Mouse (Mus musculus) MEL (cell line): ENCODE measurements around the gene Dynlt1c.
"Not testable (repeated sequence)": the region's sequence is repeated elsewhere in the genome, so short reads cannot be mapped to it uniquely, and the experiment has no call there.

Experiments used
- BHLHE40 ChIP-seq: IDR thresholded peaks from 2 replicates; pipeline ENCODE4 v1.6.1; 2012; ENCODE audit warnings: low read depth, mild to moderate bottlenecking, inconsistent platforms, low read length, improper control_type of control experiment, borderline replicate concordance
- CHD2 ChIP-seq: IDR thresholded peaks from 2 replicates; pipeline ENCODE4 v1.6.1; 2011; ENCODE audit warnings: low read length, improper control_type of control experiment
- CTCF ChIP-seq, 3 experiments: IDR thresholded peaks in 2 of 3; conservative IDR thresholded peaks in 1 of 3; 2 replicates each; pipeline ENCODE4 v1.5.1; 2011 to 2012; ENCODE audit warnings: low read length in 3 of 3, low read depth in 2 of 3, mild to moderate bottlenecking in 2 of 3, improper control_type of control experiment in 1 of 3, inconsistent platforms in 1 of 3, mixed read lengths in 1 of 3, moderate library complexity in 1 of 3; ENCODE audit not compliant: control insufficient read depth in 1 of 3, insufficient read depth in 1 of 3, poor library complexity in 1 of 3, severe bottlenecking in 1 of 3
- EP300 ChIP-seq, 2 experiments: IDR thresholded peaks; 2 replicates each; pipeline ENCODE4 v1.6.1; 2011; ENCODE audit warnings: improper control_type of control experiment in 2 of 2, low read length in 2 of 2, low read depth in 1 of 2, mild to moderate bottlenecking in 1 of 2
- GATA1 ChIP-seq: IDR thresholded peaks from 2 replicates; pipeline ENCODE4 v1.6.1; 2011; ENCODE audit warnings: low read depth, low read length, improper control_type of control experiment
- MAZ ChIP-seq: IDR thresholded peaks from 2 replicates; pipeline ENCODE4 v1.6.1; 2012; ENCODE audit warnings: low read depth, mild to moderate bottlenecking, inconsistent platforms, low read length, improper control_type of control experiment
- NRF1 ChIP-seq: IDR thresholded peaks from 2 replicates; pipeline ENCODE4 v1.6.1; 2014; ENCODE audit warnings: low read depth, mild to moderate bottlenecking, inconsistent platforms, low read length, improper control_type of control experiment, moderate library complexity; ENCODE audit not compliant: poor library complexity, insufficient read depth, severe bottlenecking
- POLR2A ChIP-seq, 2 experiments: IDR thresholded peaks; 2 replicates each; pipeline ENCODE4 v1.6.1; 2011 to 2012; ENCODE audit warnings: low read length in 2 of 2, mild to moderate bottlenecking in 2 of 2, control low read depth in 1 of 2, improper control_type of control experiment in 1 of 2, low read depth in 1 of 2, moderate library complexity in 1 of 2; ENCODE audit not compliant: control insufficient read depth in 1 of 2, insufficient read depth in 1 of 2, poor library complexity in 1 of 2
- POLR2AphosphoS2 ChIP-seq: IDR thresholded peaks from 2 replicates; pipeline ENCODE4 v1.6.1; 2011; ENCODE audit warnings: low read length, improper control_type of control experiment
- TAL1 ChIP-seq: IDR thresholded peaks from 2 replicates; pipeline ENCODE4 v1.6.1; 2012; ENCODE audit warnings: mild to moderate bottlenecking, inconsistent platforms, low read length, moderate library complexity, mixed read lengths
- ZNF384 ChIP-seq: IDR thresholded peaks from 2 replicates; pipeline ENCODE4 v1.6.1; 2012; ENCODE audit warnings: low read depth, mild to moderate bottlenecking, inconsistent platforms, low read length, improper control_type of control experiment

DNA sequence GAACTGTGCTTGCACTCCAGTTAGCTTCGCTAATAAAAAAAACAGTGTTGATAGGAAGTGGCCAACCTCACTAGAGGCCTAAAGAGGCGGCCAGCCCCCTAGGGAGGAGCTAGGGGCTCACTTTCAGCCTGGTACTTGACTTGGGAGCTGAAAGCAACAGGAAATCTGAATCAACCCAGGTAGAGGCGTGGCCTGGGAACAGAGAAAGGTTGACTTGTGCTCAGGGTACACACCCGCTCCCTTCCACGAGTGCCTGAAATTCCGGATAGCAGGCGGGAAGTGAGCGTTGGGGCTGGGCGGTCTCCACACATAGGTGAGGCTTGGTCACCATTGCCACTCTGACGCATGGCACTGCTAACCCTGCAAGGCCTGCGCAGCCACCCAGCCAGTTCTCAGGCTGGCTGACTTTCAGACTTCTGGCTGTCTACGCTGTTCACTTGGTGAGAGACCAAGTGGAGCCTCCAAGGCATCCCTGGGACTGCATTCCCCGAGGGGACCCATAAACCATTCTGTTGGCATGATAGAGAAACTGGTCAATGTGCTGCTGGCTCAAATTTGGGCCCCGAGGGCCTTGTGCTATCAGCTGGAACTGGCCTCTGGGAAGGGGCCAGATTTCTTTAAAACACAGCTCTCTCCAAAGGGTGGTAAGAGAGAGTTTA, 39.4 kb downstream of the Dynlt1c start:
- TF ChIP-seq POLR2AphosphoS2; POLR2A (IDR thresholded peaks at IDR 0.05; ENCODE audit: control insufficient read depth in 1 of 2, insufficient read depth in 1 of 2, low read depth in 1 of 2, low read length in 2 of 2, poor library complexity in 1 of 2); MAZ; GATA1; CTCF (IDR thresholded peaks at IDR 0.05 in 2 of 3, conservative IDR thresholded peaks at IDR 0.05 in 1 of 3; ENCODE audit: control insufficient read depth in 1 of 3, insufficient read depth in 1 of 3, low read depth in 2 of 3, low read length in 3 of 3, poor library complexity in 1 of 3, severe bottlenecking in 1 of 3); TAL1; EP300 (IDR thresholded peaks at IDR 0.05; ENCODE audit: low read depth in 1 of 2, low read length in 2 of 2); NRF1; CHD2; BHLHE40; ZNF384: not testable (repeated sequence)
